Comparison of ENCODE assay signal across 8 mouse cellular contexts in the genomic region with DNA sequence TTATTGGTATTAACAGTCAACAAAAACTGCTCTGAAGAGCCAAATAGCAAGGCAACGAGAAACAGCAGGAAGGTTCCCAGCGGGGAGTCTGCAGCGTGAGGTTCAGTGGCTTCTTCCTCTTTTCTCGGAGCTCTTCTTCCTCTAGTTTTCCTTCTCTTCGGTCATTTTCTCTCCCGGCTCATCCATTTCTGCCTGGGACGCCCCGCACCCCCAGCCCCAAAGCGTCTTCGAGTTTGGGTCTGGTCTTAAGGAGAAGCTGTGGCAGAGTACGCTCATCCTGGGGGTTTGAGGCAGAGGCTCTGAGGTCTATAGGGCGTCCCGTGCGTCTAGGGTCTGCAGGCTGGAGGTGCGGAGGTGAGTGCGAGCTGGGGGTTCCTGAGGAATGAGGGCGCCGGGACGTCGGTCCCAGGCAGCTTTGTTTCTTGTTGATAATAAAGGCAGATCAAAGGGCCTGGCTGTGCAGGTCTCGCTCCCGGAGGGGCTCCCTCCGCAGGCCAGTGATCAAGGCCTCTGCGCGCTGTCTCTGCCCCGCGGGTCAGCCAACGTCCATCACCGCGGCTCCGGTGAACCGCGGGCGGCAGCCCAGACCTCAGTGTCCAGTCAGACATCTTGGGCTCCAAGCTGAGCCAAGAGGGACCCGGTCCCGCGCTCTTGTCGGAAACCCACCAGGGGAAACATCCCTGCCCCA. TPM values are rescaled to one million over a fixed set of nuclear protein-coding genes. Genes with fewer than 3 reads are reported as not detected.
DNase-seq lines count a peak whose midpoint lies in the region; ATAC-seq and TF ChIP-seq lines count a peak whose summit lies in the region.

No protein-coding gene starts in this region.

- peak overlapping the region; percentile 99 for H3K27ac ChIP-seq in olfactory bulb, adult 2 months (ENCODE audit: insufficient read depth, low read depth, low read length)

- H3K4me3 ChIP-seq in olfactory bulb, adult 2 months (ENCODE audit: insufficient read depth, low read depth, low read length), result peak overlapping the region; percentile 60

- H3K4me1 ChIP-seq in olfactory bulb, adult 2 months (ENCODE audit: control insufficient read depth, insufficient read depth, low read length), result peaks cover 13% of the 10 kb centered on the region

- no peak for TF ChIP-seq CTCF in olfactory bulb, adult 2 months (IDR thresholded peaks at IDR 0.05; ENCODE audit: insufficient read depth, low read depth, low read length)

- 2% methylated on average over 38 of the region's 38 CpGs for WGBS in olfactory bulb, adult 2 months

- no peak for ATAC-seq in cerebellum, adult (ENCODE audit: insufficient number of reproducible peaks, low FRiP score, low TSS enrichment)

- no peak for TF ChIP-seq POLR2A in olfactory bulb, adult 2 months (IDR thresholded peaks at IDR 0.05; ENCODE audit: insufficient read depth, low read depth, low read length)

- DNase-seq in cerebellum, adult 8-10 months, result peak; percentile 14
- DNase-seq in thymus, postnatal 14 days, result peak; percentile 25
- DNase-seq in thymus, postnatal 10 days (ENCODE audit: low spot score in 2 of 2), result no peak
- DNase-seq in kidney, postnatal 4 days, result peak; percentile 36 to 57
- DNase-seq in adrenal gland, postnatal 10 days, result no peak
- no peak for DNase-seq in layer of hippocampus, adult 9-11 months

RNA-seq across cellular contexts. Expression of a gene that starts 5.4 kb away (rescaled TPM):
- not detected in 2 replicates for polyA plus RNA-seq in olfactory bulb, adult 2 months (2012; ENCODE audit: insufficient read depth, insufficient read length, low replicate concordance, missing spikeins)
- total RNA-seq in adrenal gland, postnatal 10 days (2021), result not detected

RNA-seq across cellular contexts. Expression of a gene that starts 35.2 kb away (rescaled TPM):
- polyA plus RNA-seq in olfactory bulb, adult 2 months (2012; ENCODE audit: insufficient read depth, insufficient read length, low replicate concordance, missing spikeins), result not detected in 2 replicates
- total RNA-seq in adrenal gland, postnatal 10 days (2021), result 10 to 100 TPM; 19.8 to 21.9 TPM

RNA-seq across cellular contexts. Expression of a gene that starts 35.3 kb away (rescaled TPM):
- polyA plus RNA-seq in olfactory bulb, adult 2 months (2012; ENCODE audit: insufficient read depth, insufficient read length, low replicate concordance, missing spikeins), result not detected in 2 replicates
- 10 to 100 TPM; 16.0 to 21.7 TPM for total RNA-seq in adrenal gland, postnatal 10 days (2021)

RNA-seq across cellular contexts. Expression of a gene that starts 58.4 kb away (rescaled TPM):
- polyA plus RNA-seq in olfactory bulb, adult 2 months (2012; ENCODE audit: insufficient read depth, insufficient read length, low replicate concordance, missing spikeins), result 370 TPM in 1 of 2 replicates, not detected in the other
- total RNA-seq in adrenal gland, postnatal 10 days (2021), result 10 to 100 TPM; 54.7 to 55.2 TPM

Comparison
In these comparisons a context has a peak if more than half of its experiments do, and no peak if none do; other contexts are left out.
1. DNase-seq: peak in cerebellum, adult 8-10 months (single experiment), thymus, postnatal 14 days (single experiment) and kidney, postnatal 4 days (2 of 2); none in thymus, postnatal 10 days (0 of 2), adrenal gland, postnatal 10 days (single experiment) and layer of hippocampus, adult 9-11 months (single experiment).